Mouse (Mus musculus) C2C12 (cell line): ENCODE measurements around the gene Sfxn5. TPM values are rescaled to one million over a fixed set of nuclear protein-coding genes. Genes with fewer than 3 reads are reported as not detected.

Source experiments
- H3K27me3 ChIP-seq: one replicate; pipeline ENCODE4 v1.6.1; 2011; ENCODE audit not compliant: control insufficient read depth, insufficient read depth, insufficient read length
- H3K36me3 ChIP-seq: one replicate; pipeline ENCODE4 v1.6.1; 2011; ENCODE audit not compliant: control insufficient read depth, insufficient read depth
- H3K4me3 ChIP-seq: one replicate; pipeline ENCODE4 v1.5.1; 2011; ENCODE audit warnings: mild to moderate bottlenecking, control low read depth; ENCODE audit not compliant: poor library complexity, insufficient read depth, severe bottlenecking
- H3K79me2 ChIP-seq: one replicate; pipeline ENCODE4 v1.6.1; 2011; ENCODE audit not compliant: control insufficient read depth, insufficient read depth
- H3K79me3 ChIP-seq: one replicate; pipeline ENCODE4 v1.6.1; 2011; ENCODE audit warnings: low read depth, control low read depth
- H3ac ChIP-seq: one replicate; pipeline ENCODE3; 2011; ENCODE audit warnings: low read depth; ENCODE audit not compliant: control insufficient read depth, insufficient read length
- CEBPB ChIP-seq: IDR thresholded peaks from one replicate; pipeline ENCODE4 v1.6.1; 2011; ENCODE audit warnings: low read depth, mild to moderate bottlenecking, control low read depth, moderate library complexity
- CTCF ChIP-seq: IDR thresholded peaks from one replicate; pipeline ENCODE4 v1.5.1; 2011; ENCODE audit not compliant: control insufficient read depth, insufficient read depth, insufficient read length
- FOSL1 ChIP-seq: IDR thresholded peaks from one replicate; pipeline ENCODE4 v1.8.0; 2011; ENCODE audit warnings: mild to moderate bottlenecking, low read length; ENCODE audit not compliant: poor library complexity, insufficient read depth, severe bottlenecking
- MAX ChIP-seq: IDR thresholded peaks from one replicate; pipeline ENCODE4 v1.6.1; 2011; ENCODE audit warnings: mild to moderate bottlenecking, control low read depth
- MYOD1 ChIP-seq: IDR thresholded peaks from one replicate; pipeline ENCODE4 v1.6.1; 2011; ENCODE audit warnings: low read depth; ENCODE audit not compliant: control insufficient read depth, insufficient read length
- MYOG ChIP-seq: IDR thresholded peaks from one replicate; pipeline ENCODE4 v1.6.1; 2011; ENCODE audit not compliant: control insufficient read depth, insufficient read length; ENCODE audit errors: extremely low read depth
- USF1 ChIP-seq: IDR thresholded peaks from one replicate; pipeline ENCODE4 v1.6.1; 2011; ENCODE audit warnings: low read depth, mild to moderate bottlenecking, control low read depth, moderate library complexity
- polyA plus RNA-seq: library from polyadenylated mRNA; unstranded; fragments of >200 nt; fragmentation: generic; extraction: Trizol; gene quantifications from one replicate; pipeline ENCODE4 v1.2.1, GENCODE M21; 2012; ENCODE audit warnings: missing spikeins

The Sfxn5 gene
- polyA plus RNA-seq, 1 experiment, result 2.2 TPM

- no peaks in the 10 kb centered on the region for H3K79me2 ChIP-seq
Measured at GRCm38 (mm10) chr6:85226570-85226969, 106.7 kb downstream of the Sfxn5 start.

GRCm38 (mm10) chr6:85224442-85224891 is 108.8 kb downstream of the Sfxn5 start:
- no peaks in the 10 kb centered on the region for H3K36me3 ChIP-seq
- no peak overlapping the region for H3ac ChIP-seq
- no peaks in the 10 kb centered on the region for H3K79me3 ChIP-seq
- H3K27me3 ChIP-seq, result peaks cover 37% of the 10 kb centered on the region
- no peak overlapping the region for H3K4me3 ChIP-seq
- H3K79me2 ChIP-seq, result no peaks in the 10 kb centered on the region
- TF ChIP-seq MYOD1 (no peak), CEBPB (no peak), MYOG (no peak), FOSL1 (no peak), CTCF (no peak)

More at GRCm38 (mm10) chr6:85226570-85226969, 106.7 kb downstream of the Sfxn5 start:
- peaks cover 45% of the 10 kb centered on the region for H3K27me3 ChIP-seq
- no peaks in the 10 kb centered on the region for H3K79me3 ChIP-seq
- TF ChIP-seq USF1, result no peak
- TF ChIP-seq MYOD1, result no peak
- TF ChIP-seq CEBPB, result no peak
- no peak for TF ChIP-seq FOSL1
- TF ChIP-seq CTCF, result no peak
- no peak for TF ChIP-seq MYOG
- TF ChIP-seq MAX, result no peak
- H3K36me3 ChIP-seq, result no peaks in the 10 kb centered on the region
- H3K4me3 ChIP-seq, result no peak overlapping the region
- no peak overlapping the region for H3ac ChIP-seq

- Histone ChIP-seq H3K79me2 (no peaks in the 10 kb centered on the region), H3ac (no peak overlapping the region), H3K27me3 (peaks cover 32% of the 10 kb centered on the region), H3K36me3 (no peaks in the 10 kb centered on the region), H3K4me3 (no peak overlapping the region), H3K79me3 (no peaks in the 10 kb centered on the region)
- TF ChIP-seq CTCF (no peak), USF1 (no peak), CEBPB (no peak), MAX (no peak), MYOD1 (no peak), FOSL1 (no peak), MYOG (no peak)
Measured at GRCm38 (mm10) chr6:85223498-85224150, 109.6 kb downstream of the Sfxn5 start.

GRCm38 (mm10) chr6:85222551-85222950 is 110.7 kb downstream of the Sfxn5 start:
- TF ChIP-seq CEBPB (no peak), CTCF (no peak), MYOD1 (no peak), FOSL1 (no peak), MAX (no peak), MYOG (no peak), USF1 (no peak)
- Histone ChIP-seq H3K36me3 (no peaks in the 10 kb centered on the region), H3K4me3 (no peak overlapping the region), H3ac (no peak overlapping the region), H3K27me3 (peaks cover 23% of the 10 kb centered on the region), H3K79me3 (no peaks in the 10 kb centered on the region), H3K79me2 (no peaks in the 10 kb centered on the region)

- peaks cover 19% of the 10 kb centered on the region for H3K27me3 ChIP-seq
- no peak overlapping the region for H3K4me3 ChIP-seq
- no peaks in the 10 kb centered on the region for H3K79me2 ChIP-seq
- no peak for TF ChIP-seq MYOD1
- TF ChIP-seq USF1, result no peak
- no peak for TF ChIP-seq FOSL1
- no peak for TF ChIP-seq CEBPB
- no peak for TF ChIP-seq CTCF
- no peak for TF ChIP-seq MYOG
- no peak for TF ChIP-seq MAX
- no peak overlapping the region for H3ac ChIP-seq
- H3K79me3 ChIP-seq, result no peaks in the 10 kb centered on the region
- no peaks in the 10 kb centered on the region for H3K36me3 ChIP-seq
Measured at GRCm38 (mm10) chr6:85220917-85221316, 112.3 kb downstream of the Sfxn5 start.
